Mouse (Mus musculus): ENCODE data around the gene Zfp644. TPM values are rescaled to one million over a fixed set of nuclear protein-coding genes. Genes with fewer than 3 reads are reported as not detected.

The Zfp644 gene
- polyA plus RNA-seq, 1 experiment from 2014 or later, result 82.8 TPM

DNA sequence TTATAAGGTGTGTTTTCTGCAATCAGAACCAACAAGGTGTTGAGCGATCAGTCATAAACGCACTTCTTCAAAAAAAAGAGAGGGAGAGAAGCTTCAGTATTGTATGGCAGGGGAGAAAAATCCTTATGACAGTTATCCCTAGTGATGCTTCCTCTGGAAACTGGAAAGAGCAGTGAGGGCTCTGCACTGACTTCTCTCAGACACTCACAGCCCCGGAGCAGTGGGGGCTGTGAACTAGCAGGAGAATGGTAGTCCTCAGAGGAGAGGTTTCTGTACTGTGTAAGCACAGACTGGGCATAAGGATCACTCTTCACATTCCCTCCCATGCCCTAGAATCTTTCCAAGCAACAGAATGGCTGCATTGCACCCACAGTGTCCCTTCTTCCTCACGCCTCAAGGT lies 122.0 kb downstream of the Zfp644 start:
- H3K4me1 ChIP-seq (ENCODE audit: control insufficient read depth, insufficient read depth, low read length), result peaks cover 7% of the 10 kb centered on the region
- peaks cover 45% of the 10 kb centered on the region for H3K27me3 ChIP-seq (replicated peaks; ENCODE audit: control insufficient read depth, insufficient read depth, low read length)
- 25% methylated on average over 4 of the region's 4 CpGs for WGBS
- peak overlapping the region; percentile 63 for H3K4me3 ChIP-seq (ENCODE audit: low read depth, low read length)
- peak overlapping the region; percentile 99 for H3K4me2 ChIP-seq (ENCODE audit: low read depth, low read length)
- DNase-seq (ENCODE audit: low spot score) (no peak), ATAC-seq (ENCODE audit: low read depth) (no peak)
- no peaks in the 10 kb centered on the region for H3K9me3 ChIP-seq (ENCODE audit: control insufficient read depth, low read length)
- no peak overlapping the region for H3K9ac ChIP-seq (ENCODE audit: low read depth, low read length)
- H3K27ac ChIP-seq (replicated peaks; ENCODE audit: low read depth, low read length), result no peak overlapping the region
- no peaks in the 10 kb centered on the region for H3K36me3 ChIP-seq (ENCODE audit: control insufficient read depth, insufficient read depth, low read length)

- Histone ChIP-seq H3K9ac (ENCODE audit: low read depth, low read length) (peak overlapping the region; percentile 72), H3K36me3 (ENCODE audit: control insufficient read depth, insufficient read depth, low read length) (no peaks in the 10 kb centered on the region), H3K4me3 (ENCODE audit: low read depth, low read length) (peak overlapping the region; percentile 63), H3K9me3 (ENCODE audit: control insufficient read depth, low read length) (no peaks in the 10 kb centered on the region), H3K4me2 (ENCODE audit: low read depth, low read length) (peak overlapping the region; percentile 99), H3K27ac (replicated peaks; ENCODE audit: low read depth, low read length) (no peak overlapping the region), H3K27me3 (replicated peaks; ENCODE audit: control insufficient read depth, insufficient read depth, low read length) (peaks cover 45% of the 10 kb centered on the region), H3K4me1 (ENCODE audit: control insufficient read depth, insufficient read depth, low read length) (peaks cover 7% of the 10 kb centered on the region)
- DNase-seq (ENCODE audit: low spot score) (peak; percentile 80), ATAC-seq (ENCODE audit: low read depth) (peak; percentile 93)
- WGBS, result under 1% methylated on average over 17 of the region's 45 CpGs
These were observed 122.5 kb downstream of the Zfp644 start for GRCm38 (mm10) chr5:106574560-106574946.

DNA sequence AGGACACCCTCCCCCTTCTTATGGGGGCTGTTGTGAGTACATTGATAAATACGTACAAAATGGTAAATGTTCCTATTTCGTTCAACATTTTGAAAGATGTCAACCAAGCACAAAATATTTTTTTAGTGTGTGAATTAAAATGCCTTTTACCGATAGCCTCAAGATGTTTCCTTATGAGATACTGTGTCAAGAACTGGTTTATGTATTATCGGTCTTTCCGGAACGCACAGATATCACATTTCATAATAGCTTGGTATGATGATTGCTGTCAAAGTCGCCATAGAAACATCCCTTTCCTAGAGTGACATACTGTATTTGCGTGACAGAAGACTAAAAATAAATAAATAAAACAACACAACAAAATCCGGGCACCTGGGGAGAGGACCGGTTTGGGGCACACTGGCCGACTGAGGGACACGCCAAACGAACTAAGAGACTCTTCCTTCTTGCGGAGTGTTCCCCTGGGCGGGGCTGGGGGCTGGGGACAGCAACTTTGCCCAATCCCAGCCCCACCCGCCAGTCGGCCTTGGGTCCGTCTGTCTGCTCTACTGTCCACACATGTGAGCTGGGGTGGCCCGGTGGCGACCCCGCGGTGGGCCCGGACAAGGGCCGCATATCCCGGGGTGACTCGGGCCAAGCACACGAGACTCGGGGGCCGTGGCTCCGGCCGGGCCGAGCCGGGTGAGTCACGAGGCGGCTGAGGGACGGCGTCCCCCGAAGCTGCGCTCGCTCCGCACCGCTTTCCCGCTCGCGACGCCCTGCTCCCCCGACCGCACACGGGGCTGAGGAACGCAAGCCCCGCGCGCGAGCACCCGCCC lies 123.1 kb downstream of the Zfp644 start:
- ATAC-seq (ENCODE audit: low read depth), result peak; percentile 76
- DNase-seq (ENCODE audit: low spot score), result no peak
- Histone ChIP-seq H3K27me3 (replicated peaks; ENCODE audit: control insufficient read depth, insufficient read depth, low read length) (peaks cover 45% of the 10 kb centered on the region), H3K27ac (replicated peaks; ENCODE audit: low read depth, low read length) (no peak overlapping the region), H3K36me3 (ENCODE audit: control insufficient read depth, insufficient read depth, low read length) (no peaks in the 10 kb centered on the region), H3K4me1 (ENCODE audit: control insufficient read depth, insufficient read depth, low read length) (peaks cover 7% of the 10 kb centered on the region), H3K9ac (ENCODE audit: low read depth, low read length) (peak overlapping the region; percentile 72), H3K4me3 (ENCODE audit: low read depth, low read length) (peak overlapping the region; percentile 63), H3K9me3 (ENCODE audit: control insufficient read depth, low read length) (no peaks in the 10 kb centered on the region), H3K4me2 (ENCODE audit: low read depth, low read length) (peak overlapping the region; percentile 99)
- WGBS, result 5% methylated on average over 28 of the region's 55 CpGs

Other genes starting within 250 kb of the Zfp644 start
- not detected in 2 replicates for gene Barhl2, start 239.1 kb downstream of the Zfp644 start, polyA plus RNA-seq (2014; fragmentation: Nextera tagmentation; extraction: Ambion mirVana)
- gene Gm17304, start 88.2 kb downstream of the Zfp644 start, polyA plus RNA-seq (2014; fragmentation: Nextera tagmentation; extraction: Ambion mirVana), result not detected in 2 replicates
- gene Hfm1, start 229.0 kb upstream of the Zfp644 start, polyA plus RNA-seq (2014; fragmentation: Nextera tagmentation; extraction: Ambion mirVana), result 0.96 and 1.2 TPM in 2 replicates

Measured in embryonic facial prominence, embryonic 14.5 days (tissue).